Mouse (Mus musculus) bone marrow macrophage, adult 2 months (primary cell): ENCODE measurements around the gene Cpn1.

Experiments
- CTCF ChIP-seq: IDR thresholded peaks from 2 replicates; pipeline ENCODE4 v1.5.1; 2012; ENCODE audit warnings: low read depth, mild to moderate bottlenecking, low read length, moderate library complexity
- POLR2A ChIP-seq: IDR thresholded peaks from 2 replicates; pipeline ENCODE4 v1.6.1; 2012; ENCODE audit warnings: mild to moderate bottlenecking, low read depth, low read length, borderline replicate concordance

GRCm38 (mm10) chr19:44004261-44004660, 17.9 kb upstream of the Cpn1 start:
- no peak for TF ChIP-seq POLR2A
- TF ChIP-seq CTCF: no peak
